Mouse (Mus musculus): ENCODE measurements around the gene Ctsa. TPM values are rescaled to one million over a fixed set of nuclear protein-coding genes. Genes with fewer than 3 reads are reported as not detected.
"Not testable (repeated sequence)": the region's sequence is repeated elsewhere in the genome, so short reads cannot be mapped to it uniquely, and the experiment has no call there.

Ctsa gene
- polyA plus RNA-seq, 1 experiment, result 318 TPM

GRCm38 (mm10) chr2:164794293-164794692 is 38.4 kb upstream of the Ctsa start:
- 37% methylated on average over 5 of the region's 5 CpGs for WGBS
- peak; percentile 61 to 62 for DNase-seq (ENCODE audit: low read depth in 1 of 2, low spot score in 2 of 2)

GRCm38 (mm10) chr2:164795868-164796267 is 36.8 kb upstream of the Ctsa start:
- 85% methylated on average over 4 of the region's 4 CpGs for WGBS
- Histone ChIP-seq H3K4me1 (ENCODE audit: control insufficient read depth, insufficient read depth, insufficient read length) (no peaks in the 10 kb centered on the region), H3K36me3 (ENCODE audit: control insufficient read depth, insufficient read depth, low read length) (peaks cover 39% of the 10 kb centered on the region), H3K4me3 (ENCODE audit: extremely low read depth, insufficient read depth, insufficient read length) (no peak overlapping the region), H3K27me3 (ENCODE audit: control insufficient read depth, insufficient read depth, low read length) (no peaks in the 10 kb centered on the region), H3K27ac (ENCODE audit: insufficient read depth, low read length) (no peak overlapping the region)
- no peak for TF ChIP-seq POLR2A (IDR thresholded peaks at IDR 0.05; ENCODE audit: low read depth, low read length)
- no peak for TF ChIP-seq CTCF (IDR thresholded peaks at IDR 0.05; ENCODE audit: extremely low read depth, insufficient read depth, insufficient read length, insufficient replicate concordance)
- no peak for DNase-seq (ENCODE audit: low read depth in 1 of 2, low spot score in 2 of 2)

More at GRCm38 (mm10) chr2:164794293-164794692, 38.4 kb upstream of the Ctsa start:
- TF ChIP-seq POLR2A (IDR thresholded peaks at IDR 0.05; ENCODE audit: low read depth, low read length), result no peak
- peak; percentile 63; the same call in 1 of the 2 replicates for TF ChIP-seq CTCF (IDR thresholded peaks at IDR 0.05; ENCODE audit: extremely low read depth, insufficient read depth, insufficient read length, insufficient replicate concordance)
- Histone ChIP-seq H3K36me3 (ENCODE audit: control insufficient read depth, insufficient read depth, low read length) (peaks cover 32% of the 10 kb centered on the region), H3K4me1 (ENCODE audit: control insufficient read depth, insufficient read depth, insufficient read length) (no peaks in the 10 kb centered on the region), H3K4me3 (ENCODE audit: extremely low read depth, insufficient read depth, insufficient read length) (no peak overlapping the region), H3K27ac (ENCODE audit: insufficient read depth, low read length) (no peak overlapping the region), H3K27me3 (ENCODE audit: control insufficient read depth, insufficient read depth, low read length) (no peaks in the 10 kb centered on the region)

GRCm38 (mm10) chr2:164798554-164798953 is 34.1 kb upstream of the Ctsa start:
- 81% methylated on average over 6 of the region's 6 CpGs for WGBS

GRCm38 (mm10) chr2:164800252-164801004 is 32.2 kb upstream of the Ctsa start:
- no peak for DNase-seq (ENCODE audit: low read depth in 1 of 2, low spot score in 2 of 2)
- TF ChIP-seq CTCF (IDR thresholded peaks at IDR 0.05; ENCODE audit: extremely low read depth, insufficient read depth, insufficient read length, insufficient replicate concordance) (no peak), POLR2A (IDR thresholded peaks at IDR 0.05; ENCODE audit: low read depth, low read length) (no peak)
- Histone ChIP-seq H3K27ac (ENCODE audit: insufficient read depth, low read length) (no peak overlapping the region), H3K4me3 (ENCODE audit: extremely low read depth, insufficient read depth, insufficient read length) (no peak overlapping the region), H3K36me3 (ENCODE audit: control insufficient read depth, insufficient read depth, low read length) (peaks cover 21% of the 10 kb centered on the region), H3K4me1 (ENCODE audit: control insufficient read depth, insufficient read depth, insufficient read length) (peaks cover 8% of the 10 kb centered on the region; the same call in 1 of the 2 replicates), H3K27me3 (ENCODE audit: control insufficient read depth, insufficient read depth, low read length) (no peaks in the 10 kb centered on the region)
- 94% methylated on average over 13 of the region's 13 CpGs for WGBS

More at GRCm38 (mm10) chr2:164798554-164798953, 34.1 kb upstream of the Ctsa start:
- H3K27me3 ChIP-seq (ENCODE audit: control insufficient read depth, insufficient read depth, low read length); H3K4me1 ChIP-seq (ENCODE audit: control insufficient read depth, insufficient read depth, insufficient read length); H3K27ac ChIP-seq (ENCODE audit: insufficient read depth, low read length); DNase-seq (ENCODE audit: low read depth in 1 of 2, low spot score in 2 of 2); H3K4me3 ChIP-seq (ENCODE audit: extremely low read depth, insufficient read depth, insufficient read length): not testable (repeated sequence)
- peaks cover 28% of the 10 kb centered on the region for H3K36me3 ChIP-seq (ENCODE audit: control insufficient read depth, insufficient read depth, low read length)

- peaks cover 11% of the 10 kb centered on the region for H3K36me3 ChIP-seq (ENCODE audit: control insufficient read depth, insufficient read depth, low read length)
- no peak overlapping the region for H3K27ac ChIP-seq (ENCODE audit: insufficient read depth, low read length)
- TF ChIP-seq CTCF (IDR thresholded peaks at IDR 0.05; ENCODE audit: extremely low read depth, insufficient read depth, insufficient read length, insufficient replicate concordance) (no peak), POLR2A (IDR thresholded peaks at IDR 0.05; ENCODE audit: low read depth, low read length) (no peak)
- peaks cover 8% of the 10 kb centered on the region; the same call in 1 of the 2 replicates for H3K4me1 ChIP-seq (ENCODE audit: control insufficient read depth, insufficient read depth, insufficient read length)
- no peak for DNase-seq (ENCODE audit: low read depth in 1 of 2, low spot score in 2 of 2)
- no peaks in the 10 kb centered on the region for H3K27me3 ChIP-seq (ENCODE audit: control insufficient read depth, insufficient read depth, low read length)
- WGBS, result 88% methylated on average over 16 of the region's 16 CpGs
- H3K4me3 ChIP-seq (ENCODE audit: extremely low read depth, insufficient read depth, insufficient read length), result no peak overlapping the region; the same call in 1 of the 2 replicates
These were observed 29.3 kb upstream of the Ctsa start for GRCm38 (mm10) chr2:164803201-164803920.

GRCm38 (mm10) chr2:164803921-164804313 is 28.8 kb upstream of the Ctsa start:
- 74% methylated on average over 1 of the region's 1 CpGs for WGBS
- Histone ChIP-seq H3K27ac (ENCODE audit: insufficient read depth, low read length) (no peak overlapping the region), H3K36me3 (ENCODE audit: control insufficient read depth, insufficient read depth, low read length) (peaks cover 12% of the 10 kb centered on the region), H3K27me3 (ENCODE audit: control insufficient read depth, insufficient read depth, low read length) (no peaks in the 10 kb centered on the region), H3K4me3 (ENCODE audit: extremely low read depth, insufficient read depth, insufficient read length) (peak overlapping the region; percentile 93), H3K4me1 (ENCODE audit: control insufficient read depth, insufficient read depth, insufficient read length) (peaks cover 8% of the 10 kb centered on the region; the same call in 1 of the 2 replicates)
- TF ChIP-seq CTCF (IDR thresholded peaks at IDR 0.05; ENCODE audit: extremely low read depth, insufficient read depth, insufficient read length, insufficient replicate concordance), result no peak
- TF ChIP-seq POLR2A (IDR thresholded peaks at IDR 0.05; ENCODE audit: low read depth, low read length), result no peak
- DNase-seq (ENCODE audit: low read depth in 1 of 2, low spot score in 2 of 2), result no peak
